Mouse (Mus musculus) ES-Bruce4 (cell line): ENCODE results near the gene Cacna1d. TPM values are rescaled to one million over a fixed set of nuclear protein-coding genes. Genes with fewer than 3 reads are reported as not detected.

ENCODE experiments used
- H3K27ac ChIP-seq: 2 replicates; pipeline ENCODE4 v1.5.1; 2012; ENCODE audit warnings: low read length, inconsistent platforms; ENCODE audit not compliant: insufficient read depth
- H3K27me3 ChIP-seq: 2 replicates; pipeline ENCODE4 v1.6.1; 2012; ENCODE audit warnings: mild to moderate bottlenecking, low read length, inconsistent platforms; ENCODE audit not compliant: control insufficient read depth, poor library complexity, insufficient read depth, severe bottlenecking
- H3K36me3 ChIP-seq: 2 replicates; pipeline ENCODE4 v1.6.1; 2012; ENCODE audit warnings: inconsistent platforms, mild to moderate bottlenecking, low read length, moderate library complexity; ENCODE audit not compliant: control insufficient read depth, poor library complexity, insufficient read depth, severe bottlenecking
- H3K4me1 ChIP-seq: one replicate; pipeline ENCODE4 v1.8.1; 2011; ENCODE audit warnings: low read length; ENCODE audit not compliant: control insufficient read depth, insufficient read depth
- H3K4me3 ChIP-seq: 2 replicates; pipeline ENCODE4 v1.5.1; 2011; ENCODE audit warnings: low read depth, mild to moderate bottlenecking, low read length
- H3K9ac ChIP-seq: 2 replicates; pipeline ENCODE4 v1.6.1; 2012; ENCODE audit warnings: low read depth, mild to moderate bottlenecking, inconsistent platforms; ENCODE audit not compliant: poor library complexity, severe bottlenecking
- H3K9me3 ChIP-seq: replicated peaks from 2 replicates; pipeline ENCODE4 v1.6.1; 2012; ENCODE audit warnings: mild to moderate bottlenecking, low read length, inconsistent platforms; ENCODE audit not compliant: control insufficient read depth, poor library complexity, insufficient read depth, severe bottlenecking
- CTCF ChIP-seq: IDR thresholded peaks from one replicate; pipeline ENCODE4 v1.8.1; 2011; ENCODE audit warnings: low read depth, low read length
- EP300 ChIP-seq: IDR thresholded peaks from 2 replicates; pipeline ENCODE4 v1.6.1; 2011; ENCODE audit warnings: low read depth, low read length; ENCODE audit not compliant: insufficient read depth
- POLR2A ChIP-seq: IDR thresholded peaks from one replicate; pipeline ENCODE4 v1.8.1; 2011; ENCODE audit warnings: low read length; ENCODE audit not compliant: insufficient read depth
- polyA plus RNA-seq: library from polyadenylated mRNA; stranded (reverse); fragments of >200 nt; gene quantifications from 2 replicates; pipeline ENCODE4 v1.2.4, GENCODE M21; 2011; ENCODE audit warnings: low read depth; ENCODE audit not compliant: missing spikeins, insufficient read depth, insufficient read length

Cacna1d gene
- polyA plus RNA-seq, 1 experiment = 0.24 TPM

GRCm38 (mm10) chr14:30378306-30378705 is 112.9 kb downstream of the Cacna1d start:
- no peak for TF ChIP-seq CTCF
- no peak for TF ChIP-seq EP300
- TF ChIP-seq POLR2A = no peak
- no peak overlapping the region for H3K27ac ChIP-seq
- H3K9ac ChIP-seq = no peak overlapping the region
- H3K9me3 ChIP-seq = no peaks in the 10 kb centered on the region
- no peak overlapping the region for H3K4me3 ChIP-seq
- no peaks in the 10 kb centered on the region for H3K27me3 ChIP-seq
- no peaks in the 10 kb centered on the region for H3K4me1 ChIP-seq
- H3K36me3 ChIP-seq = no peaks in the 10 kb centered on the region

GRCm38 (mm10) chr14:30372878-30373277 is 118.4 kb downstream of the Cacna1d start:
- TF ChIP-seq POLR2A (no peak), CTCF (no peak), EP300 (no peak)
- H3K27ac ChIP-seq = no peak overlapping the region

DNA sequence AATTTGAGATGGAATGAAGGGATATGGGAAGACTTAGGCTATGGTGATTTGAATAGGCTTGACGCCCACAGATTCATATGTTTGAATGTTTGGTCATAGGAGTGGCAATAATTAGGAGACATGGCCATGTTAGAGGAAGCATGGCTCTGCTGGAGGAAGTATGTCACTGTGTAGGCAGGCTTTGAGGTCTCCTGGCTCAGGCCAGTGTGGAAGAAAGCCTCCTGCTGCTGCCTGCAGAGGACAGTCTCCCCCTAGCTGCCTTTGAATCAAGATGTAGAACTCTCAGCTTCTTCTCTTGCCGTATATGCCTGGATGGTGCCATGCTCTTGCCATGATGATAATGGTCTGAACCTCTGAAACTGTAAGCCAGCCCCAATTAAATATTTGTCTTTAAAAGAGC is 120.2 kb downstream of the Cacna1d start:
- Histone ChIP-seq H3K9ac (no peak overlapping the region), H3K36me3 (no peaks in the 10 kb centered on the region), H3K27ac (no peak overlapping the region), H3K4me1 (no peaks in the 10 kb centered on the region), H3K4me3 (no peak overlapping the region), H3K9me3 (no peaks in the 10 kb centered on the region), H3K27me3 (no peaks in the 10 kb centered on the region)
- TF ChIP-seq EP300 (no peak), CTCF (no peak), POLR2A (no peak)

More at GRCm38 (mm10) chr14:30372878-30373277, 118.4 kb downstream of the Cacna1d start:
- no peak overlapping the region for H3K9ac ChIP-seq
- no peaks in the 10 kb centered on the region for H3K9me3 ChIP-seq
- H3K4me3 ChIP-seq = no peak overlapping the region
- no peaks in the 10 kb centered on the region for H3K36me3 ChIP-seq
- H3K4me1 ChIP-seq = no peaks in the 10 kb centered on the region
- H3K27me3 ChIP-seq = no peaks in the 10 kb centered on the region

GRCm38 (mm10) chr14:30367074-30367473 is 124.2 kb downstream of the Cacna1d start:
- no peak overlapping the region for H3K27ac ChIP-seq
- no peaks in the 10 kb centered on the region for H3K27me3 ChIP-seq
- no peaks in the 10 kb centered on the region for H3K9me3 ChIP-seq
- no peak overlapping the region for H3K4me3 ChIP-seq
- no peaks in the 10 kb centered on the region for H3K36me3 ChIP-seq
- no peak overlapping the region for H3K9ac ChIP-seq
- H3K4me1 ChIP-seq = no peaks in the 10 kb centered on the region
- TF ChIP-seq EP300 (no peak), CTCF (no peak), POLR2A (no peak)

GRCm38 (mm10) chr14:30365866-30366265 is 125.4 kb downstream of the Cacna1d start:
- Histone ChIP-seq H3K4me1 (no peaks in the 10 kb centered on the region), H3K9me3 (no peaks in the 10 kb centered on the region), H3K36me3 (no peaks in the 10 kb centered on the region), H3K27ac (no peak overlapping the region), H3K27me3 (no peaks in the 10 kb centered on the region), H3K9ac (no peak overlapping the region), H3K4me3 (no peak overlapping the region)
- TF ChIP-seq CTCF = no peak
- TF ChIP-seq EP300 = no peak
- TF ChIP-seq POLR2A = no peak

- no peak overlapping the region for H3K4me3 ChIP-seq
- no peaks in the 10 kb centered on the region for H3K27me3 ChIP-seq
- no peak overlapping the region for H3K27ac ChIP-seq
Observed at GRCm38 (mm10) chr14:30363487-30364167, 127.6 kb downstream of the Cacna1d start.

More at GRCm38 (mm10) chr14:30363487-30364167, 127.6 kb downstream of the Cacna1d start:
- Histone ChIP-seq H3K36me3 (no peaks in the 10 kb centered on the region), H3K4me1 (no peaks in the 10 kb centered on the region), H3K9ac (no peak overlapping the region), H3K9me3 (no peaks in the 10 kb centered on the region)
- no peak for TF ChIP-seq CTCF
- no peak for TF ChIP-seq POLR2A
- no peak for TF ChIP-seq EP300
